Mouse (Mus musculus) forebrain, embryonic 10.5 days (tissue): ENCODE measurements at regions not wholly inside any gene's neighbourhood (a gene's known extent, or its start where the extent isn't known, plus 50 kb on each side); places are given as distances from the start of the nearest gene placed in this dataset.

ENCODE experiments used
- DNase-seq: peaks from one replicate; pipeline ENCODE4 v3.0.0-alpha.2; 2017; ENCODE audit warnings: low spot score; ENCODE audit errors: extremely low spot score
- H3K27ac ChIP-seq: fragments of 300-500 bp; sonication (generic); 2 replicates; pipeline ENCODE4 v1.5.1; 2016; ENCODE audit warnings: mild to moderate bottlenecking
- H3K27me3 ChIP-seq: fragments of 300-500 bp; sonication (generic); 2 replicates; pipeline ENCODE4 v1.6.1; 2016; ENCODE audit warnings: mild to moderate bottlenecking; ENCODE audit not compliant: poor library complexity, severe bottlenecking
- H3K36me3 ChIP-seq: fragments of 300-500 bp; sonication (generic); replicated peaks from 2 replicates; pipeline ENCODE4 v1.6.1; 2016; ENCODE audit warnings: mild to moderate bottlenecking, moderate library complexity
- H3K4me1 ChIP-seq: fragments of 300-500 bp; sonication (generic); 2 replicates; pipeline ENCODE4 v1.6.1; 2016
- H3K4me3 ChIP-seq: fragments of 300-500 bp; sonication (generic); 2 replicates; pipeline ENCODE4 v1.5.1; 2016; ENCODE audit warnings: mild to moderate bottlenecking, moderate library complexity
- H3K9me3 ChIP-seq: fragments of 300-500 bp; sonication (generic); 2 replicates; pipeline ENCODE4 v1.6.1; 2016; ENCODE audit warnings: mild to moderate bottlenecking, moderate library complexity
- WGBS: fragments of 180-500 bp; shearing (Covaris S2); methylation state at CpG from one replicate; pipeline ENCODE4 v1.1.7; 2016; 5-methylcytosine and 5-hydroxymethylcytosine counted together

- Histone ChIP-seq H3K9me3 (no peaks in the 10 kb centered on the region), H3K27ac (no peak overlapping the region), H3K4me1 (no peaks in the 10 kb centered on the region), H3K36me3 (no peaks in the 10 kb centered on the region), H3K4me3 (no peak overlapping the region), H3K27me3 (no peaks in the 10 kb centered on the region)
- DNase-seq: no peak
- WGBS: 94% methylated on average over 6 of the region's 6 CpGs
Measured at GRCm38 (mm10) chr9:69566996-69567395, 113.6 kb downstream of the Anxa2 start.

- 74% methylated on average over 5 of the region's 5 CpGs for WGBS
- Histone ChIP-seq H3K27ac (no peak overlapping the region), H3K36me3 (no peaks in the 10 kb centered on the region), H3K4me3 (no peak overlapping the region), H3K4me1 (peaks cover 3% of the 10 kb centered on the region; the same call in 1 of the 2 replicates), H3K9me3 (no peaks in the 10 kb centered on the region), H3K27me3 (no peaks in the 10 kb centered on the region)
- DNase-seq: no peak
Measured at GRCm38 (mm10) chr9:69543241-69543640, 89.8 kb downstream of the Anxa2 start.
